Mouse (Mus musculus) left cerebral cortex, adult 2 months (tissue): Measurements from ENCODE around the gene Sctr. TPM values are rescaled to one million over a fixed set of nuclear protein-coding genes. Genes with fewer than 3 reads are reported as not detected.

Source experiments
- DNase-seq, 2 experiments: peaks; one replicate each; pipeline ENCODE4 v3.0.0; 2021 to 2022; ENCODE audit warnings: low spot score in 2 of 2, mixed read lengths in 1 of 2; ENCODE audit errors: extremely low spot score in 1 of 2
- H3K27ac ChIP-seq: fragments of 200-600 bp; 2 replicates; pipeline ENCODE4 v1.8.1; 2022
- H3K4me3 ChIP-seq: fragments of 200-600 bp; 2 replicates; pipeline ENCODE4 v1.8.1; 2022
- CTCF ChIP-seq: fragments of 200-600 bp; IDR thresholded peaks from 2 replicates; pipeline ENCODE4 v1.8.1; 2022; ENCODE audit warnings: antibody characterized with exemption, mild to moderate bottlenecking, moderate library complexity
- intact Hi-C: fragments of 180-260 bp; cut with DNase I; formaldehyde crosslinking; loops from one replicate; pipeline ENCODE4 v1.15.1; 2025
- total RNA-seq, 2 experiments: library from RNA; stranded (reverse); gene quantifications; 2 replicates each; pipeline ENCODE4 v1.2.3; 2021

Gene Sctr
- total RNA-seq, 2 experiments from 2014 or later = 0.43 to 0.77 TPM

DNA sequence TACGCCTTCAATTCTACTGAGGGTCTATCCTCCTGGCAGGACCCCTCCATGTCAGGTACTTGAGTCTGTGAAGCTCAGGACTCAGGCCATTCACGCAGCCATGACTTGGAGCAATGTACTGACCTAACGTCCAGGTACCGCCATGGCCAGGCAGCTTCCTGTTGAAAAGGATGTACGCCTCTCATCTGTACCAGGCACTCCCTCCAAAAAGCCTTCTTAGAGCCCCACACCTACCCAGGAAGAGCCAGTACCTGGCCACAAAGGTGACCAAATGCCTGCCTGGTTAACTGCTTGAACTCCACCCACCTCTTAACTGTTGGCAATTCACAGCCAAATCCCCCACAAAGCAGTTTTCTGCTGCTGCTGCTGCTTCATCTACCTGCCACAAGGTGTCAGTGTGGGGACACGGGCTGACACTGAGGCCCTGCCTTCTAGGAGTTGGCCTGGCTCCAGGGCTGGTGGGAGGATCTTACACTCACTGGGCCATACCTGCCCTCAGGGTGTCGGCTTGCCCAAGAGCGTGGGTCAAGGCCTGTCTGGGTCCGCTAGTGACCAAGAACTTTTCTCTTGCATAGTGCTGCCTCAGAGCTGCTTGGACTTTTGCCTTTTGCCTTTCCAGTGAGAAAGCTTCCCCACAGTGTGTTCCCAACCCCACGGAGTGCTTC is 26.2 kb downstream of the Sctr start:
- TF ChIP-seq CTCF = peak; percentile 90
- intact Hi-C loops = loop anchor here (1.0 to 5.0 kb wide), 3 partner anchors 60 to 514 kb away; no protein-coding TSS in a partner anchor
- Histone ChIP-seq H3K27ac (no peak overlapping the region), H3K4me3 (no peak overlapping the region)
- DNase-seq = peak; percentile 71 to 73

DNA sequence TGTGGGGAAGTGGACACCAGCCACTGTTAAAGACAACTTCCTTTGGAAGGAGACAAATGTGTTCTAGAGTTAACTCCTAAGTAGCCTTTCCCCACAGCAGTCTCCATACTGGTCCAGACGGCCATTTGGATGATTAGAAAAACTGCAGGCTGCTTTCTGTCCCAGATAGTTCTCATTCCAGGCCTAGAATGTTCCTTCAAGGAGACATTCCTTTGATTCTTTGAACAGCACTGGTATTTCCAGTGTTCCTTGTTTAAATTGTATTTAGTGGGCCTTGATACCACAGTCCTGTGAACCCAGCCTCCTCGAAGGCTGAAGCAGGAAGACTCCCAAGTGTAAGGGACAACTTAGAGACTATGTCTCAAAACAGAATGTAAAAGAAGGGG is 26.8 kb downstream of the Sctr start:
- no peak overlapping the region for H3K4me3 ChIP-seq
- no peak for TF ChIP-seq CTCF
- H3K27ac ChIP-seq = no peak overlapping the region
- DNase-seq = no peak
- intact Hi-C loops = loop anchor here (1.0 to 5.0 kb wide), 3 partner anchors 60 to 514 kb away; no protein-coding TSS in a partner anchor

DNA sequence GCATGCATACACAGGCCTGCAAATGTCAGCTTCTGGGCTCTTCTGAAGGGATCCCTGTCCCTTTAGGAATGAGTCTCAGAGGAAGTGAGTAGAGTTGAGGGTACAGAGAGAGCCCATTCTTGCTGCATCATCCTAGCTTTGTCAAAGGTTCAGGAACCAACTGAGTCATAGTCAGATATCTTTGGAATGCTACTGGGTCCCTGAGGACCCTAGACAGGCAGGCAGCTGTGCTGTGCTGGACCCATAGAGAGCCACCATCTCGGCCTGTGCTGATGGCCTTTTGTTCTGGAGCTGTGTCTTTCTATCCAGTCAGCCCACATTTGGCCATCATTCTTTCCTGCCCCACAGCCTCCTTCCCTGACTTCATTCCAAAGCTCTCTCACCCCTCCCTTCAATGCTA is 28.1 kb downstream of the Sctr start:
- DNase-seq = no peak
- Histone ChIP-seq H3K27ac (no peak overlapping the region), H3K4me3 (no peak overlapping the region)
- TF ChIP-seq CTCF = no peak
- intact Hi-C loops = loop anchor here (5.0 kb wide), 2 partner anchors 118 to 513 kb away; no protein-coding TSS in a partner anchor

DNA sequence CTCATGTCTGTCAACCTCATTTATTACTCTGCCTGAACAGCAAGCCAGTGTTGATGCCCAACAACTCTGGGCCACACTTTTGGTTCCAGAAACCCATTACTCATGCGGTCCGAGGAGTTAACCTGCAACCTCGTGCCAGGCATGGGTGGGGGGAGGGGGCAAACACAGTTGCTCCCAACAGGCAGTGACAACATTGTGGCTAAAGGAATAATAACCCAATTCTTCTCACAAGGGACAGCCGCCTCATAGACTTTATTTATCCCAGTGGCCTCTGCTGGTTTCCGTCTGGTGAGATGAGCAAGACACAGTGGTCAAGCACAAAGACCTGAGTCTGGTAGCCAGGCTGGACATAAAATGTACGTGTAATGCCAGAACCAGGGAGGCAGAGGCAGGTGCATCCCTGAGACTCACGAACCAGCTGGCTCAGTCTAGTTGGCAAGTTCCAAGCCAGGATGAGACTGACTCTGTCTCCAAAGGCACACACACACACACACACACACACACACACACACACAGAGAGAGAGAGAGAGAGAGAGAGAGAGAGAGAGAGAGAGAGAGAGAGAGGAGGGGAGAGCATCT is 28.9 kb downstream of the Sctr start:
- no peak overlapping the region for H3K27ac ChIP-seq
- DNase-seq = no peak
- intact Hi-C loops = no loop called here
- no peak for TF ChIP-seq CTCF
- no peak overlapping the region for H3K4me3 ChIP-seq

DNA sequence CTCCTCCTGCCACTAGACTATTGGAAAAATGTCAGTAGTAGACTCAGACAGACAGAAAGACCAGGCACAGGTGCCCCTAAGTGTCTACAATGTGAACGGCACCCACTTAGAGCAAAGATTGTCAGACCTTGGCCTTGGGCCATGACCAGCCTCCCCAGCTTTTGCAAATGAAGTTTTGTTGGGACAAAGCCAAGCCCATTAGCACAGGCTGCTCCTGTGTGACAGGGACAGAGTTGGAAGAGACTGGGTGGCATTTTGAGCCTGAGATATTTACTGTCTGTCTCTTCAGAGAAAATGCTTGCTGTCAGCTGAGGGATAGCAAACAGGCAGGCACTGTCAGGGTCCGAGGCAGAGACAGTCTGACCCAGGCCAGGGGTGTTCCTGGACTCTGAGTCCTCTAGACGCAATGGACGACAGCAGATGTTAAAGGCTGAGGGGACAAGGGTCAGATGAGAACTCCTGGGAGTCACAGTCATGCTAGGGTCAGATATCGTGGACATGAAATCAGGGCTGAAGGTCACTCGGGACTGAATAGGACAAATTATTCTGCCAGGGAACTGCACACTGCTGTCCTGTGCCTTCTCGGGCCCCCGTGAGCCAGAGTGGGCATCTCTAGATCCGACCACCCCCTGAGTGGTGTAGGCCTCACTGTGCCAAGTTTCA is 30.5 kb downstream of the Sctr start:
- Histone ChIP-seq H3K4me3 (no peak overlapping the region), H3K27ac (no peak overlapping the region)
- no peak for DNase-seq
- no peak for TF ChIP-seq CTCF
- intact Hi-C loops = no loop called here

DNA sequence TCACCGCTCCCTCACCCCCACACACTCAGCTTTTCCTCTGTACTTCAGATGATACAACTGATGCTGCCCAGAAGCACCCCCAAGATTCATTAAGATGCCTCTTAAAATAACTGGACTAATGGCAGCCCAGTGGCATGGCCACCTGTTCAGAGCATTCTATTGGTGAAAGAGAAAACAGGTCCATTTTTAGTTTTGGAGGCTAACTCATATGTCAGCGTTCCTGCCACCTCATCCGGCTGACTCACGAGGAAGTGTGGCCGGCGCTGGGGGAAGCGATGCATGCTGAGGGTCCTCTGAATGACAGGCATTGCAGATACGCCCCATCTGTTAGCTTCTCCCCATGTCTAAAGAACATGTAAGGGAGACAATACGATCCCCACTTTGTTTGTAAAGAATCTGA is 31.9 kb downstream of the Sctr start:
- intact Hi-C loops = no loop called here
- no peak for TF ChIP-seq CTCF
- Histone ChIP-seq H3K4me3 (no peak overlapping the region), H3K27ac (no peak overlapping the region)
- no peak for DNase-seq

DNA sequence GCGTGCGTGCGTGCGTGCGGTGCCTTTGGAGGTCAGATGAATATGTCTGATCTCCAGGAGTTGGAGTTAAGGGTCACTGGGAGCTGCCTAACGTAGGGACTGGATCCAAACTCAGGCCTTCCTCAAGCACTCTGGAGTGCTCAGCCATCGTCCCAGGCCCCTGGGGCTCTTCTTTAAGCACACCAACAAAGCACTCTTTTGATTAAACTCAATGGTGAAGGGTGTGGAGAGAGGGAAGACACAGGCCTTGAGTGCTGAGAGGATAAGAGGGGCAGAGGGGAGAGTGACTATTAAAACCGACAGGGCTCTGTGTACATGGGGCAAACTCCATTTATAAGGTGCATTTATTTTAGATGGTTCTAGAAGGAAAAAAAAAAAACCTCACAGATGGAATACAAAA is 35.7 kb downstream of the Sctr start:
- Histone ChIP-seq H3K4me3 (no peak overlapping the region), H3K27ac (no peak overlapping the region)
- no peak for TF ChIP-seq CTCF
- no peak for DNase-seq
- intact Hi-C loops = no loop called here

DNA sequence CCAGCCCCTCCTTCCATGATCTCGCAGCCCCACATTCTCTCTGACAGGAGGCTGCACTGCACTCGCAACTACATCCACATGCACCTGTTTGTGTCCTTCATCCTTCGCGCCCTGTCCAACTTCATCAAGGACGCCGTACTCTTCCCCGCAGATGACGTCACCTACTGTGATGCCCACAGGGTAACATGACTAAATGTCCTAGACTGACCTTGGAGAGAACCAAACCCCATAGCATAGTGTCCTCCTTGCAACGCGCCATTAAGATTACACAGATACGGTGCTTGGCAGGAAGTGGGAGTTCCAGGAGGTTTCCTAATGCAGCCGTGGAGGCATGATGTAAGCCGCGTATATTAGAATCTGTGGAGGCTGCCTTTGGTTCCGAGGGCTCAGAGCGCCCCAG is 37.9 kb downstream of the Sctr start:
- Histone ChIP-seq H3K27ac (no peak overlapping the region), H3K4me3 (no peak overlapping the region)
- no peak for DNase-seq
- intact Hi-C loops = no loop called here
- TF ChIP-seq CTCF = no peak

DNA sequence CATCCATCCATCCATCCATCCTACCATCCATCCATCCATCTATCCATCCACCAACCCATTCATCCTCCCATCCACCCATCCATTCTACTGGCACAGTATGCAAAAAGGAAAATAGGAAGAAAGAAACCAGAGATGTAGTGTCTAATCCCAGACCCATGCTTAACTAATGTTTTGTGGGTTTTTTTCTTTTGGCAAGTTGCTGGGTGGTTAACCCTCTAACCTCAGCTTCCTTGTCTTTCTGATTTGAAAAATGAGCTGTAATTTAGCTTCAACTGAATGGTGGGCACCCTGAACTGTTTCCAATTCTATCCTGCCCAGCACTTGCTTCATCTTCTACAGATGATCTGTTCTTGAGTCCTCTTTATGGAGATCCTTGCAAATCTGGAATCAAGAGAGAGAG is 40.6 kb downstream of the Sctr start:
- no peak overlapping the region for H3K4me3 ChIP-seq
- no peak for DNase-seq
- no peak overlapping the region for H3K27ac ChIP-seq
- intact Hi-C loops = no loop called here
- TF ChIP-seq CTCF = no peak

DNA sequence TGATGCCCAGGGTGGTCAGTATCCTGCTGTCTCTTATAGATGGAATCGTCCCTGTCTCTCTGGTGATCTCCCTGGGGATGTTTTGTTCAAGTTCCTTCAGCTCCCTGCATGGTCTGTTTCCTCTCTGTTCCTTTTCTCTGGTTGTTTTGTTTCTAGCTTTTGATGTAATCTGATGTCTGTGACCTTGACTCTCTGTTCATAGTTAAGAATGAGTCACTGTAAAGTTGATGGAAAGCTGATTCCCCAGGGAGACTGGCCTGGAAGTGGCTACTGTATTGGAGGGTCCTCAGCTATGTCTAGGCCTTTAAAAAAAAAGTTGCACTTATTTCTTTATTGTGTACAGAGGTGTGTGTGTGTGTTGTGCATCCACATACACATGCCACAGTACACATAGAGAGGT is 44.4 kb downstream of the Sctr start:
- no peak for DNase-seq
- H3K27ac ChIP-seq = no peak overlapping the region
- TF ChIP-seq CTCF = no peak
- no peak overlapping the region for H3K4me3 ChIP-seq
- intact Hi-C loops = no loop called here

DNA sequence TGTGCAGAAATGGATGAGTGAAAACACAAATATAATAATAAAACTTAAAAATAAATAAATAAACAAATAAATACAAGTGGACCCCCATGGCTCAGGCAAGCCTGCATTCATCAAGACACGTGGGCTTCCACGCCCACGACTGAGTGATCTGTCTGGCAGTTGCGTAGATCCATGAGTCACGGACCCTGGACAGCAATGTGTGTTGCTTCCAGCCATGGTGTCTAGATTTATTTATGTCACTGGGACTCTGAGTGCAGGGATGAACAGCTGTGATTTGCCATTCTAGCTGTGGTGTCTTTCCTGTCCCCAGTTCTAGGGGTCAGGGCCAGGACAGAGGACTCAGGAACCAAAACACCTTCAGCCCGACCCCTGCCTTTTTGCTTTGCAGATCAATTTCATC is 48.3 kb downstream of the Sctr start:
- intact Hi-C loops = no loop called here

DNA sequence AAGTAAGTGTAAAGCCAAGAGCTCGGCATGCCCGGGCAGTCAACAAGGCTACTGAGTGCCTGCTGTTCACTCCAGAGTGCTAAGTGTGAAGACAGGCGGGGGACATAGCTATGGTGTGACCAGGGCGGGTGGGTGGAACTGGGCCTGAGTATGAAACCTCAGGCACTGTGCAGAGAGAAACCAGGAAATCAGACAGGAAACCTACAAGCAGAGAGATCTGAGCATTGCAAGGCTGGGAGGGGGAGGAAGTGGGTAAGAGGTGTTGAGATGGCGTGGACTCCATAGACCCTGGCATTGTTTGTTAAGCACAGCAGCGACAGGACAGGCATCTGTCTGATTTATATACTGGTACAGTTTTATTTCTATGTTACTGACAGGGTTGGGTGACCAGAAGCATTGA is 48.8 kb downstream of the Sctr start:
- Histone ChIP-seq H3K4me3 (no peak overlapping the region), H3K27ac (no peak overlapping the region)
- intact Hi-C loops = no loop called here
- DNase-seq = no peak
- TF ChIP-seq CTCF = no peak

More for the DNA sequence above, 48.3 kb downstream of the Sctr start:
- no peak for DNase-seq
- Histone ChIP-seq H3K4me3 (no peak overlapping the region), H3K27ac (no peak overlapping the region)
- no peak for TF ChIP-seq CTCF
